Mouse (Mus musculus): ENCODE measurements around the gene Pde6g. TPM values are rescaled to one million over a fixed set of nuclear protein-coding genes. Genes with fewer than 3 reads are reported as not detected.
A peak's percentile ranks its signal among the peaks of the same experiment; 100 is the strongest.

Pde6g gene
- polyA plus RNA-seq, 1 experiment from 2014 or later: 0.32 TPM

DNA sequence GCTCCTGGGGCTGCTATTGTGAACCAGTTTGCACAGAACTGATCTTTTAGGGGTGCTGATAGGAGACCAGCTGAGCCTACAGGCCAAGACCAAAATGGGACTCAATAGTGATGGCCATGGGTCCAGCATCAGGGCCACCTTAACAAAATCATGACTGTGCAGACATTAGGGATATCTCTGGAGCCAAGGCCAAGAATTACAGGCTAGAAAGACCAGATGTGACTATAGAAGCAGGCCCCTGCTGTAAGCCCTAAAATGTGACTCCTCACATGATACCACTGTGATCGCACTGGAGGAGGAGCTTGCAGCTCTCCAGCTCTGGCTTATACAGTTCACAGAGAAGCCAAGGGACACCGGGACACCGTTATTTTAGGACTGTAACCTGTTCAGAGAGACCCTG, 11.0 kb downstream of the Pde6g start, which contains the start of gene Tspan10:
Gene Tspan10 (plus strand): TSS at position 301 of the 400 bp plus-strand sequence.
- WGBS: 82% methylated on average over 3 of the region's 3 CpGs
- ATAC-seq: no peak
- no peak within 1 kb of the TSS for H3K4me2 ChIP-seq (ENCODE audit: low read length)
- H3K9me3 ChIP-seq (ENCODE audit: control insufficient read depth, low read length): no peaks in the 10 kb centered on the region
- no peaks in the 10 kb centered on the region for H3K27me3 ChIP-seq (replicated peaks; ENCODE audit: control insufficient read depth, insufficient read depth, low read length)
- no peaks in the 10 kb centered on the region for H3K36me3 ChIP-seq (ENCODE audit: control insufficient read depth, insufficient read depth)
- H3K4me3 ChIP-seq (replicated peaks; ENCODE audit: low read length): no peak within 1 kb of the TSS
- no peak within 1 kb of the TSS for H3K27ac ChIP-seq (ENCODE audit: low read length)
- H3K9ac ChIP-seq (replicated peaks; ENCODE audit: low read depth, low read length): no peak within 1 kb of the TSS
- H3K4me1 ChIP-seq (replicated peaks; ENCODE audit: control insufficient read depth, insufficient read depth, low read length): no peaks in the 10 kb centered on the region

DNA sequence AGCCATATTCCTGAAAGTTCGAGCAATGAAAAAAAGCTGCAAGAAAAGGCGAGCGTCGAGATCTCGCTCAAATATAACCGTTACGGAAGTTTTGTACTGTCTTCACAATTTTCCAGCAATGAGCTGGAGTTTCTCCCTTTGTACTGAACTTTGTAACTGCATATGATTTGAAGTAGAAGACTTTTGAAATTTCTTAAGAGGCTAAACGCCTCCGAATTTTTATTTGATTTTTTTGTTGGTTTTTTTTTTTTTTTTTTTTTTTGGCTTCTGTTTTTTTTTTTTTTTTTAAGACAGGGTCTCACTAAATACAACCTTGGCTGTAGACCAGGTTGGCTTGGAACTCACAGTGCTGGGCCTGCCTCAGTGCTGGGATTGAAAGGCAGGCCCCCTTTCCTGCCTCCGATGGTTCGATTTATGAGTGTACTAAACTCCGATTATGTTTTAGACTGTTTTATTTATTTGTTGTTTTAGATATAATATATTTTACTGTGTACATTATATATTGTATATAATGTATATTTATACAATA, 15.4 kb downstream of the Pde6g start:
- Histone ChIP-seq H3K36me3 (ENCODE audit: control insufficient read depth, insufficient read depth) (no peaks in the 10 kb centered on the region; the same call in 1 of the 2 replicates), H3K9ac (replicated peaks; ENCODE audit: low read depth, low read length) (peak overlapping the region; percentile 96), H3K27me3 (replicated peaks; ENCODE audit: control insufficient read depth, insufficient read depth, low read length) (no peaks in the 10 kb centered on the region), H3K4me1 (replicated peaks; ENCODE audit: control insufficient read depth, insufficient read depth, low read length) (peaks cover 12% of the 10 kb centered on the region), H3K9me3 (ENCODE audit: control insufficient read depth, low read length) (no peaks in the 10 kb centered on the region), H3K4me2 (ENCODE audit: low read length) (peak overlapping the region; percentile 82), H3K4me3 (replicated peaks; ENCODE audit: low read length) (peak overlapping the region; percentile 91), H3K27ac (ENCODE audit: low read length) (no peak overlapping the region)
- ATAC-seq: no peak
- WGBS: 28% methylated on average over 12 of the region's 12 CpGs

DNA sequence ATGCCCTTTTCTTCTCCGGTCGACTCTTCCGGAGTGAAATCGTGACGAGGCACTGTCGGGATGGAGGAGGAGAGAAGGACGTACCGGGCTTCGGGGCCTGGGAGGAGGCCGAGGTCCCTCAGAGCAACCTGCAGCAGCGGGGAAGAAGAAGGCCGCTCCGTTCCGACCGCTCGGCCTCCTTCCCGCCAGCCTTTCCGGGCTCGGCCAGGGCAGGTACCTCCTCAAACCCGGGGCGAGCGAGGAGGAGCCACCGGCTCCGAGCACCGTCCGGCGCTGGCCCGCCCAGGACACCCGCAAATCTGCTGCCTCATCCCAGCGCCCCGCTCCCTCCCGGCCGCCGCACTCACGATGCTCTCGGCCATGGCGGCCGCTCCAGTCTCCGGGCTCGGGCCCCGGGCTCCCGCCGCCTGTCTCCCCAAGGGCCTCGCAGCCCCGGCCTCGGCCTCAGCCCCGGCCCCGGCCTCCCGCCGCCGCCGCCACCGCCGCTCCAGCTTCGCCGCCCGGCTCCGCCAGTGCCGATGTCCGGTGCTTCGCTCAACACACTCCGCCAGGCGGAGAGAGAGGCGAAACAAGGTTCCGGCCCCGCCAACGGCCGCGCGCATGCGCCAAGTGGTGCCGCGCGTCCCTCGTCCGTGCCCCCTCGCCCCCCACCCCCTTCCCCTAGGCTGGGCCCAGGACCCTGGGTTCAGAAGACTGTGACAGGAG, 16.0 kb downstream of the Pde6g start, which contains the start of gene Nploc4:
Gene Nploc4 (minus strand): TSS at position 557 of the 705 bp plus-strand sequence.
- H3K27me3 ChIP-seq (replicated peaks; ENCODE audit: control insufficient read depth, insufficient read depth, low read length): no peaks in the 10 kb centered on the region
- peak within 1 kb of the TSS; percentile 62 for H3K27ac ChIP-seq (ENCODE audit: low read length)
- ATAC-seq: peak; percentile 90
- WGBS: 0% methylated on average over 60 of the region's 77 CpGs
- peaks cover 12% of the 10 kb centered on the region for H3K4me1 ChIP-seq (replicated peaks; ENCODE audit: control insufficient read depth, insufficient read depth, low read length)
- H3K4me2 ChIP-seq (ENCODE audit: low read length): peak within 1 kb of the TSS; percentile 82
- H3K9ac ChIP-seq (replicated peaks; ENCODE audit: low read depth, low read length): peak within 1 kb of the TSS; percentile 96
- peaks cover 3% of the 10 kb centered on the region for H3K36me3 ChIP-seq (ENCODE audit: control insufficient read depth, insufficient read depth)
- H3K9me3 ChIP-seq (ENCODE audit: control insufficient read depth, low read length): no peaks in the 10 kb centered on the region
- peak within 1 kb of the TSS; percentile 91 for H3K4me3 ChIP-seq (replicated peaks; ENCODE audit: low read length)

- H3K4me2 ChIP-seq (ENCODE audit: low read length): no peak overlapping the region
- 94% methylated on average over 3 of the region's 3 CpGs for WGBS
- peaks cover 26% of the 10 kb centered on the region for H3K36me3 ChIP-seq (ENCODE audit: control insufficient read depth, insufficient read depth)
- no peaks in the 10 kb centered on the region for H3K27me3 ChIP-seq (replicated peaks; ENCODE audit: control insufficient read depth, insufficient read depth, low read length)
- no peaks in the 10 kb centered on the region for H3K9me3 ChIP-seq (ENCODE audit: control insufficient read depth, low read length)
- no peak overlapping the region for H3K9ac ChIP-seq (replicated peaks; ENCODE audit: low read depth, low read length)
- ATAC-seq: no peak
- H3K4me3 ChIP-seq (replicated peaks; ENCODE audit: low read length): no peak overlapping the region
- no peak overlapping the region for H3K27ac ChIP-seq (ENCODE audit: low read length)
- H3K4me1 ChIP-seq (replicated peaks; ENCODE audit: control insufficient read depth, insufficient read depth, low read length): no peaks in the 10 kb centered on the region
Observed at GRCm38 (mm10) chr11:120426727-120427126, 26.6 kb downstream of the Pde6g start.

GRCm38 (mm10) chr11:120423569-120424295, 29.6 kb downstream of the Pde6g start:
- peaks cover 28% of the 10 kb centered on the region for H3K36me3 ChIP-seq (ENCODE audit: control insufficient read depth, insufficient read depth)
- H3K27ac ChIP-seq (ENCODE audit: low read length): no peak overlapping the region
- H3K9ac ChIP-seq (replicated peaks; ENCODE audit: low read depth, low read length): no peak overlapping the region
- no peaks in the 10 kb centered on the region for H3K9me3 ChIP-seq (ENCODE audit: control insufficient read depth, low read length)
- WGBS: 68% methylated on average over 9 of the region's 9 CpGs
- H3K4me2 ChIP-seq (ENCODE audit: low read length): no peak overlapping the region
- H3K4me3 ChIP-seq (replicated peaks; ENCODE audit: low read length): no peak overlapping the region
- no peaks in the 10 kb centered on the region for H3K27me3 ChIP-seq (replicated peaks; ENCODE audit: control insufficient read depth, insufficient read depth, low read length)
- no peaks in the 10 kb centered on the region for H3K4me1 ChIP-seq (replicated peaks; ENCODE audit: control insufficient read depth, insufficient read depth, low read length)
- ATAC-seq: no peak

- Histone ChIP-seq H3K9me3 (ENCODE audit: control insufficient read depth, low read length) (no peaks in the 10 kb centered on the region), H3K36me3 (ENCODE audit: control insufficient read depth, insufficient read depth) (peaks cover 28% of the 10 kb centered on the region), H3K4me1 (replicated peaks; ENCODE audit: control insufficient read depth, insufficient read depth, low read length) (no peaks in the 10 kb centered on the region), H3K27ac (ENCODE audit: low read length) (no peak overlapping the region), H3K9ac (replicated peaks; ENCODE audit: low read depth, low read length) (no peak overlapping the region), H3K4me3 (replicated peaks; ENCODE audit: low read length) (no peak overlapping the region), H3K27me3 (replicated peaks; ENCODE audit: control insufficient read depth, insufficient read depth, low read length) (no peaks in the 10 kb centered on the region), H3K4me2 (ENCODE audit: low read length) (no peak overlapping the region)
- WGBS: 88% methylated on average over 13 of the region's 13 CpGs
- no peak for ATAC-seq
Observed at GRCm38 (mm10) chr11:120422651-120423568, 30.4 kb downstream of the Pde6g start.

GRCm38 (mm10) chr11:120418592-120418991, 34.7 kb downstream of the Pde6g start:
- peaks cover 30% of the 10 kb centered on the region for H3K36me3 ChIP-seq (ENCODE audit: control insufficient read depth, insufficient read depth)
- no peak overlapping the region for H3K4me2 ChIP-seq (ENCODE audit: low read length)
- H3K27me3 ChIP-seq (replicated peaks; ENCODE audit: control insufficient read depth, insufficient read depth, low read length): no peaks in the 10 kb centered on the region
- WGBS: 96% methylated on average over 1 of the region's 1 CpGs
- H3K9me3 ChIP-seq (ENCODE audit: control insufficient read depth, low read length): no peaks in the 10 kb centered on the region
- no peak for ATAC-seq
- no peaks in the 10 kb centered on the region for H3K4me1 ChIP-seq (replicated peaks; ENCODE audit: control insufficient read depth, insufficient read depth, low read length)
- no peak overlapping the region for H3K4me3 ChIP-seq (replicated peaks; ENCODE audit: low read length)
- H3K27ac ChIP-seq (ENCODE audit: low read length): no peak overlapping the region
- H3K9ac ChIP-seq (replicated peaks; ENCODE audit: low read depth, low read length): no peak overlapping the region

- Histone ChIP-seq H3K9ac (replicated peaks; ENCODE audit: low read depth, low read length) (no peak overlapping the region), H3K27me3 (replicated peaks; ENCODE audit: control insufficient read depth, insufficient read depth, low read length) (no peaks in the 10 kb centered on the region), H3K4me3 (replicated peaks; ENCODE audit: low read length) (no peak overlapping the region), H3K27ac (ENCODE audit: low read length) (no peak overlapping the region), H3K4me1 (replicated peaks; ENCODE audit: control insufficient read depth, insufficient read depth, low read length) (no peaks in the 10 kb centered on the region), H3K36me3 (ENCODE audit: control insufficient read depth, insufficient read depth) (peaks cover 35% of the 10 kb centered on the region), H3K9me3 (ENCODE audit: control insufficient read depth, low read length) (no peaks in the 10 kb centered on the region), H3K4me2 (ENCODE audit: low read length) (no peak overlapping the region)
- no peak for ATAC-seq
- 91% methylated on average over 7 of the region's 7 CpGs for WGBS
Observed at GRCm38 (mm10) chr11:120417852-120418251, 35.4 kb downstream of the Pde6g start.

Measured in forebrain, embryonic 16.5 days (tissue).